Mouse (Mus musculus) mesoderm, embryonic 11.5 days (tissue): ENCODE results near the gene Naxd.
"Not testable (repeated sequence)": the region's sequence is repeated elsewhere in the genome, so short reads cannot be mapped to it uniquely, and the experiment has no call there.

Experiments used
- DNase-seq: peaks from one replicate; pipeline ENCODE4 v3.0.0-alpha.2; 2012; ENCODE audit warnings: low read depth, low spot score

Naxd gene

GRCm38 (mm10) chr8:11497017-11497990 lies at the start of gene Naxd:
Gene Naxd, plus strand, starts transcription at chr8:11497506.
- DNase-seq = peak; percentile 91

GRCm38 (mm10) chr8:11447910-11448570 lies 49.3 kb upstream of the Naxd start:
- no peak for DNase-seq

- no peak for DNase-seq
Observed at GRCm38 (mm10) chr8:11450184-11451113, 46.9 kb upstream of the Naxd start.

DNA sequence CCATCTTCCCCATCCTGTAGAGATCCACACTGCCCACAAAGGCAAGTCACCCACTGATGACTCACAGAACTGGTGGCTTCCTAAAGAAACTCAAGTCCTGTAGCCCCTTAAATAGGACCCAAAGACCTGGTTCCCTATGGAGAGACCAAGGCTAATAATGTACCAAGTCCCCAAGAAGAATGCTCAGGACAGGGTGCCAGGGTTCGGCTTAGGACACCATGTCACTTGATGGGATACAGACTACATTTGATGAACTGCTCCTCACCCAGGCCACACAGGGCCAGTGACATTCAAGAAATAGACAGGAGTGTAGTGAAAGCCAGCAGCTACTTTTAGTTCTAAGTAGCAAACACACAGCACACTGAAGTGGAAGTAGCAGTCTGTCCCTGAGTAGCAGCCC lies 45.2 kb upstream of the Naxd start:
- DNase-seq = no peak

- no peak for DNase-seq
Observed at GRCm38 (mm10) chr8:11452559-11452958, 44.7 kb upstream of the Naxd start.

GRCm38 (mm10) chr8:11452974-11453373 lies 44.3 kb upstream of the Naxd start:
- DNase-seq = peak; percentile 30

- no peak for DNase-seq
Observed at GRCm38 (mm10) chr8:11454228-11454627, 43.1 kb upstream of the Naxd start.

DNA sequence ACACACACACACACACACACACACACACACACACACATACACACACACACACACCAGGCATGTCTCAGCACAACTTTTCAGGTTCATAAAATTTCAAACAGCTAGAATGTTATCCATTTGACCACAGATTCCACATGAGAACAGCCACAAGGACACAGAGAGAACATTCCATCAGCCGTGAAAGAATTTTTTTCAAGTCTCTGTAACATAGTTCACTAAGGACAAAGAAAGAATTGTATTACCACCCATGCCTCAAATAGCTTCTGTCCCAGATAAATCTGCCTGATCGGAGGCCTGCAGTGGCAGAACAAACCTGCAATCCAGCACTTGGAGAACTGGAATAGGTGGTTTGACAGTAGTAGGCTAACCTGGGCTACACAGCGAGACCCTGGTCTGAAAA lies 40.0 kb upstream of the Naxd start:
- no peak for DNase-seq

GRCm38 (mm10) chr8:11457981-11458836 lies 39.1 kb upstream of the Naxd start:
- no peak for DNase-seq

DNA sequence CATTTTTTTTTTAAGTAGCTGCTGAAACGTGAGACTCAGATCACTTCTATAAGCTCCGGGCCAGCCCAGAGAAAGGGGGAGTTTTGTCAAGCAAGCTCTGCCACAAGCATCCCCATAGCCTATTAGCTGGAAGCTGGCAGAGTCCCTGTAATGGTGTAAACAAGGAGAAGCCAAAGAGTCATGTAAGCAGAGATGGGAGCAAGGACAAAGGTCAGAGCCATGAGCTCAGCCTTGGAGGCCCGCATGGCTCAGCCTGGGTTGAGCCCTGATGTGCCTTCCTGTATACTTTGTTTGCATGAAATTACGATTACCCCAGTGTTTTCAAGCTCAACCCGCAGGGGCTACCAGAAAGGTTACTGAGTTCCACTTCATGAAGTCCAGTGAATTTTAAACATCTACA lies 38.3 kb upstream of the Naxd start:
- no peak for DNase-seq

GRCm38 (mm10) chr8:11460934-11461333 lies 36.4 kb upstream of the Naxd start:
- DNase-seq = no peak

GRCm38 (mm10) chr8:11461847-11462246 lies 35.5 kb upstream of the Naxd start:
- DNase-seq = no peak

GRCm38 (mm10) chr8:11462641-11463040 lies 34.7 kb upstream of the Naxd start:
- no peak for DNase-seq

DNA sequence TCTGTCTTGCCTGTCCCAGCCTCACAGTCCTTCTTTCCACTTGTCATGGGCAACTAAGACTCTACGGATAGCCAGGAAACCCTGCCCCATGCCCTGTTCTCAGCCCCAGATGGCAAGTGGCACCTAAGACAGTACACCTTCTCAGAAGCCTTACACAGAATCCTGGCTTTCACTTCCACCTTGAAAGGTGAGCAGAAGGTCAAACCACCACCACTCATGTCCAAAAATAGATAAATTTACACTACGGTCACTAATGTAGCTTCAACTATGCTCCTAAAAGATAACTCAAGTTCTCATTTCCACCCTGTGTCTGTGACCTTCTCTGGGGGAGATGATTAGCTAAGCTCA lies 33.8 kb upstream of the Naxd start:
- DNase-seq = no peak

DNA sequence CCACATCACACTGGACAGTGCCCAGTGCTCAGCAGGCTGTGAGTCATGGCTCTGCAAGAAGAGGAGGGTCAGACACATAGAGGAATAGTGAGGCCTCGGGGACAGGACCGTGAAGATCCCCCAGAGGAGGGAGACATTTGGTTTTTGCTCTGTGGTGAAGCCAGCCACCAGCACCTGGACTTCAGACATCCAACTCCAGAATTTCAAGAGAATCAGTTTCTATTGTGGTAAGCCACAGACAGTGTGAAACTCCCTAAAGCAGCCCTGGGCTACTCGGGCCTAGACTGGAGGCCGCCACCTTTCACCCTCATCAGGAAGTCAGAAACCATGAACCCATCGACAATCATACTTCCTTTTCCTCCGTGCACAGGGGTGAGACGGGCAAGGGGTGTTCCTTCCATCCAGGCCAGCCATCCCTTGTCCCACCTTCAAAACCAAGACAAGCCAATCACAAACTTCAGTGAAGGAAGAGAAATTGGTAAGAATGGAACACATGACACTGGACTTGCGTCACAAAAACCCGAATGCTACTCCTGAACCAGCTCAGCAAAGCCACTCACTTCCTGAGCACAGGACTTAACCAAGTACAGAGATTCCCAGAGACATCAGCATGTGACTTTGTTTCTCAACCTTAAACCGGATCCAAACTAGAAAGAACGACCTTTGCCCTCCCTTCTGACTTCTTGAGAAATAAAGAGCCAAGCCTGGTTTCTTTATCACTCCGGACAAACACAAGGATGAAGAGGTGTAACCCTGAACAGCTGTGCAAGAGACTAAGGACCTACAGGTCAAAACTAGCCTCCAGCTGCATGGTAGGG lies 33.2 kb upstream of the Naxd start:
- DNase-seq = no peak

DNA sequence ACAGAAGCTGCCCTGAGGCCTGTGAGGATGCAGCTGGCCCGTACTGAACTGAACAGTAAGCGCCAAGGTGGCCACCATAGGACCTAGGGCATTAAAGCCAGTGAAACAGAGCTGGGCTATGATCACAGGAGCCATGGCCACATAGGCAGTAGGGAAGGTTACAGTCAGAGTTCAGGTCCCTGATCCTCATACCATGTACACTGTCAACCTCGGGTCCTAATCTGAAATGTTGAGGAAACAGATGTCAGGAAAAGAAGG lies 32.7 kb upstream of the Naxd start:
- DNase-seq = no peak

- DNase-seq = no peak
Observed at GRCm38 (mm10) chr8:11465619-11466018, 31.7 kb upstream of the Naxd start.

GRCm38 (mm10) chr8:11466528-11466927 lies 30.8 kb upstream of the Naxd start:
- not testable (repeated sequence) for DNase-seq

DNA sequence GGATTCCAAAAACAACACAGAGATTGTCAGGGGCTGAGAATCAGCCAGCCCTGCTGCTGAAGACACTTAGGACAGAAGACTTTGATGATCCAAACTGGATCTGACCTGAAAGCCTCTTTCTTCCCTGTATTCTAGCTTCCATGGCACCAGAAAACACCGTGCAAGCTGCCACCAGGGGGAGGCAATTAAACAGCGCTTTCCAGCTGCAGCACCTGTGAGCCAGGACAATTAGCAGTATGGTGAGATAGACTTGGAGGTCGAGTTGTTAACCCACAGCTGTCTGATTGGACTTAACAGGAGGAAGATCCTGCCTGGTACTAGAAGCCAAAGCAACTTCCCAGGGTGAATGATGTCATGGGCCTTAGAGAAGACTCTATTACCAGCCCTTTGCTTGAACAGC lies 28.2 kb upstream of the Naxd start:
- no peak for DNase-seq

DNA sequence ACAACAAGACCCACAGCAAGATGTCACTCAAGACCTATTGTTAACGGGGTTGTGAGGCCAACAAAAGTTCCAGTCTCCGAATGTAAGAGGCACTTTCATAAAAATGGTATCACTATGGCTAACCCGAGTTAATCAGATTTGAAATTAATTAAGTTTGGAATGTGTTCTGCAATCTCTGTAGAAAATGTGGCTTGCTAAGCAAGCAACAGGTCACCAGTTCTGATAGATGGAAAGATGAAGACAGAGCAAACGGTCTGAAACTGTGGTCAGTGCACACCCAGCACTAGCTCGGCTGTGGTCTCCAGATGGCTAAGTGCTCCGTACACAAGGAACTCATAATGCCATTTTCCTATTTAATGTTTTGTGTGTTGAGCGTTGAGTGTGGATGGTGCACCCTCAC lies 26.6 kb upstream of the Naxd start:
- no peak for DNase-seq
